Mouse (Mus musculus): ENCODE data around the gene Msrb3.

Gene Msrb3

DNA sequence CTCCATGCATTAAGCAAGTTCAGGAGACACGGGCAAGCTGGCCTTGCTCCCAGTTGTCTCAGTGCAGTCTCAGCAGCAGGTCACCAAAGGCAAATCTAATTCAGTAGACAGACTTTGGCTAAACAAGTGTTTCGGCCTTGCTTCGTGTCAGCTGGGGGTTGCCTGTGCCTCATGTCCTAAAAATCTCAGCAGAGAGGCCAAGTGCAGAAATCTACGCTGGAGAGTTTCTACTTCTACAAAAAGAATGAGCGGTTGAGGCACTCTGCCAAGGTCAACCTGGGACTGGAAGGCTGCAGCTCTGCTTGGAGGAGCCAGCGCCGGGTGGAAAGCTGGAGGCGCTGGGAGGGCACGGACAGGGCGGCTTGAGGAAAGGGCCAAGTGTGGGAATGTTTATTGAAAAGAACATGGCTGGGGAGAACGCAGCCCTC lies 147.6 kb downstream of the Msrb3 start:
- DNase-seq (ENCODE audit: low read depth, low spot score) = no peak

DNA sequence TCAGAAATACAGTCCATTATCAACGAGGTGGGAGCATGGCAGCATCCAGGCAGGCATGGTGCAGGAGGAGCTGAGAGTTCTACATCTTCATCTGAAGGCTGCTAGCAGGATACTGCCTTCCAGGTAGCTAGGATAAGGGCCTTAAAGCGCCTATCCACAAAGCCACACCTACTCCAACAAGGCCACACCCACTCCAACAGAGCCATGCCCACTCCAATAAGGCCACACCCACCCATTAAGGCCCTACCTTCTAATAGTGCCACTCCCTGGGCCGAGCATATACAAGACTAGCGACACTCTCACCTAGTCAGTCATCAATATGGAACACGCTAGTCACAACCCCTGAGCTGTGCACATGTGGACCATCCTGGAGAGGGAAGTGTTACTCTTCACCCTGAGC lies 149.3 kb downstream of the Msrb3 start:
- DNase-seq (ENCODE audit: low read depth, low spot score) = peak; percentile 64

DNA sequence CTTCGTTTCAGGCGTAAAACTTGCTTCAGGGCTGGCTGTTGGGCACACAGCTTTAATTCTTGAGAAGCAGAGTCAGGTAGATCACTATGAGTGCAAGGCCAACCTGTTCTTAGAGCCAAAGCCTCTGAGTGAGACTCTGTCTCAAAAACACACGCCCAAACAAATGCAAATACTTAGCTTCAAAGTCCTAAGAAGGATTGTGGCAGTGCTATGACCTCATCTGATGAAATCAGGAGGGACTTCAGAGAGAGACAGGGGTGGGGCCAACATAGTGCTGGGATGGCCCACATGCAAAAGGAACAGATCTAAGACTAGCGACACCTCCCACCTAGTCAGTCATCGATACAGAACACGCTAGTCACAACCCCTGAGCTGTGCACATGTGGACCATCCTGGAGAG lies 150.7 kb downstream of the Msrb3 start:
- peak; percentile 56 for DNase-seq (ENCODE audit: low read depth, low spot score)

DNA sequence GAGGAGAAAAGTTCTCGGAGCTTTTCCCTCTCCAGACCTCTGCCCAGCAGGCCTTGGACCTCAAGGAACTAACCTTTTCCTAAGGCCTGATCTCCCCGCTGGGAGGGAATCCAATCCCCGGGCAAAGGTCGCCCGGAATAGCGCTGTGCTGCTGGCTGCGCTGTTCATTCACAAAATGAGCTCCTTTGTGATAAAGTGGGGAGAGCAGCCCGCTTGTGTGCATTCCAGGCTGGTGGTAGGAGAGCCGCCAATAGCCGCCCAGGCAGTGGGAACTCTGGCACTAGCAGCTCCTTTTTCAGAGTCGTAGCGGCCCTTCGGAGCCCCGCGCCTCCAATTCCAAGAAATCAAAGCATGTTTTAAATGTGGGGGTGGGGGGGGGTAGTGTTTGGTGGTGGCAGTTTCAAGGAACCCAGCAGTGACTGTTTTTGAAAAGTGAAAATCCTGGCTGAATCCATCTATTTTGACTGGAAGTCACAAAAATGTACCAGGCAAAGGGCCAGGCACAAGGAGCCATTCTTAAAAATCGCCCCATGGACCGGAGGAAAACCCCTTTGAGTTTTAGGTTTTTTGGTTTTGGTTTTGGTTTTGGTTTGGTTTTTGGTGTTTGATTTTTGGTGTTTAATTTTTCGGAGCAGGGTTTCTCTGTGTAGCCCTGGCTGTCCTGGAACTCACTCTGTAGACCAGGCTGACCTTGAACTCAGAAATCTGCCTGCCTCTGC lies 153.6 kb downstream of the Msrb3 start:
- peak; percentile 80 for DNase-seq (ENCODE audit: low read depth, low spot score)

DNA sequence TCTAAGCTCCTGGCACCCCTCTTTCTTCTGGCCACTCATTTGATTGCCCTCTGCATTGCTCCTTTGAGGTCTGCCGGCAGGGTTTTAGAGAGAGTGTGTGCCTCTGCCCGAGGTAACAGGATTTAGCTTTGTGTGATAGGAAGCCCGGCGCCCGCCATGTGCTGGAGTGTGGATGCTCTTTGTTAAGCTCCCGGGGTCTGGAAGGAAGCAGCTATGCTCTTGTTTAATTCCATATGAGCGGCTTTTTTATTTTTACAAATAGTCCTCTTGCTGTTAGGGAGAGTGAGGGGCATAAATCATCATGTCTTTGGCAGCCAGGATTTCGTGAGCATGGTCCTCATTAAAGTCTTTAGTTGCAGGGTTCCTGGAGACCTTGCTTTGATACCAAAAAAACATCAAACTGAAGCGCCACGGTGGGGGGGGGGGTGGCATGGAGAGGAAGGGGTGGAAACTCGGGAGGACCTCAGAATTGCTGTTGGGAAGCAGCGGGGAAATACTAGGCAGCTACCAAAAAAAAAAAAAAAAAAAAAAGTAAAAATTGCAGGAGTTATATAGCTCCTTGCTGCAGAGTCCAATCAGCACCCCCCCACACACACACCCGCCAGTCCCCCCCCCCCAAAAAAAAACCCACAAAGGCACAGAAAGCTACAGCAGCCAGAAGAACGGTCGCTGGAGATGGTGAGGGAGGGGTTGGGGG lies 154.3 kb downstream of the Msrb3 start:
- DNase-seq (ENCODE audit: low read depth, low spot score) = no peak

DNA sequence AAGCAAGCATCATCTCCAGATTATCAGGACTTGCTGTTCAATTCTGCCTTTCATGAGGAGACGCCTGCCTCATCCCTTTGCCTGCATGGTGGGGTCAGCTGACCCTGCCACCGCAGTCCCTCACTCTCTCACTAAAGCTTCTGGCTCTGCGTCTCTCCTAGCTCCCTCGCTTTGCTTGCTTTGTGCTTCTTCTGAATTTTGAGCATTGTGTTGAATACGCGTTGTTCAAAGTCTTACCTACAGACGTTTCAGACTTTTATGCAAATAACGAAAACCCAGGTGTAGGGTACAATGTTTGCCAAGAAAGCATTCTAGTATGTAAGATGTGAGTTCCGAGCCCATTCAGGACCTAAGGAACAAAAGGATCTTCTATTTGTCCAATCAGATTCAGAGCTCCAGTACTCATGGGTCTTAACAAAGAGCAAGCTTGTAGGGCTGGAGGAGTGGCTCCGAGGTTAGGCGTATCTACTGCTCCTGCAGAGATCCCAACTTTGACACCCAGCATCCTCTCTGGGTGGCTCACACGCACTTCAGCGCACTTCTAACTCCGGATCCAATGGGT lies 162.3 kb downstream of the Msrb3 start:
- no peak for DNase-seq (ENCODE audit: low read depth, low spot score)

DNA sequence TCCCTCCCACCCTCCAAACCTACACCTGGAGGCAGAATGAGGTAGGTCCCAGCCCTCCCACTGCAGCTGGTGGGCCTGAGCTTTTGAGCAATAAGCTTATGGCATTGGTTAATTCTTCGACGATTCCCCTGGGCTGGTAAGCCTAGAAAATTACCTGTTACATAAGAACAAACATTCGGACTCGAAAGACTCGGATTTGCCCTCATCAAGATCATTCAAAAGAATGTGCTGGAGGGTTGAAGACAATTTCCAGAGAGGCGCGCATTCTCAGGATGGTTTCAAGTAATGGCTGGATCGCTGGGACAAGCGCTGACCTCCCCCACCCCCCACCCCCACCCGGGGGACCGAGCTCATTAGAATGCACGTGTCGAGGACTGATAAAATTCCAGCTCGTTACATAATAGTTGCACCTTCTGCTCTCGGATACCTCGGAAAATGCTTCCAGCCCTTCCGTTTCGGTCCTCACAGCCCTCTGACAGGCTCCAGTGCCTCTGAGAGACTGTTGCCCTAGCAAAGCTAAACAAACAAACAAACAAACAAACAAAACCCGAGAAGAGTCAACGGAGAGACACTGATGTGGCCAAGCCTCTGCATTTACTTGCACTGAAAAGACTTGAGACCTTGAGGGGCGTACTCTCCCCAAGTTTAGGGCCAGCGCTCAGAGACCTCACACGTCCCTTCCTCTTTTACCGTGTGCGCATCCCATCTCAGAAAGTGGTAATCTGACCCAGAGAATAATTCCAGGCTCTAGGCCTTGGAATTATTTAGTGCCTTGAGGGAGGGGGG lies 163.0 kb downstream of the Msrb3 start:
- no peak for DNase-seq (ENCODE audit: low read depth, low spot score)

DNA sequence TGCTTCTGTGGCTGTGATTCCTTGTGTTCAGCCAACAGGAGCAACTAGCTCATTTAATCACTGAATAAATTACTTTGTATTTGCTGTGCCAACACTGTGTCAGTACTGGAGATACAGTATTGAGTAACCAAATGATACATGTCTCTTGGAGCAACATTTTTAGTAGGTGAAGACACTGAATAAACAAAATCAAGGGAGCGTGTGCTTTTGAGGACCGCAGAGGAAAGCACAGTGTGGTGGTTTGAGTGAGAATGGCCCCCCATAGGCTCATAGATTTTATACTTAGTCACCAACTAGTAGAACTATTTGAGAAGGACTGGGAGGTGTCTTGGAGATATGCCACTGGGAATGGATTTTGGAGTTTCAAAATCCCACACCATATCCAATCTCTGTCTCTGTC lies 164.5 kb downstream of the Msrb3 start:
- DNase-seq (ENCODE audit: low read depth, low spot score) = no peak

All from ZHBTc4 (cell line).